Mouse (Mus musculus) R1 (cell line): ENCODE measurements around the gene Wars.

Source experiments
- DNase-seq: peaks from one replicate; pipeline ENCODE4 v3.0.0-alpha.2; 2018; ENCODE audit warnings: low read depth, low spot score

The Wars gene

DNA sequence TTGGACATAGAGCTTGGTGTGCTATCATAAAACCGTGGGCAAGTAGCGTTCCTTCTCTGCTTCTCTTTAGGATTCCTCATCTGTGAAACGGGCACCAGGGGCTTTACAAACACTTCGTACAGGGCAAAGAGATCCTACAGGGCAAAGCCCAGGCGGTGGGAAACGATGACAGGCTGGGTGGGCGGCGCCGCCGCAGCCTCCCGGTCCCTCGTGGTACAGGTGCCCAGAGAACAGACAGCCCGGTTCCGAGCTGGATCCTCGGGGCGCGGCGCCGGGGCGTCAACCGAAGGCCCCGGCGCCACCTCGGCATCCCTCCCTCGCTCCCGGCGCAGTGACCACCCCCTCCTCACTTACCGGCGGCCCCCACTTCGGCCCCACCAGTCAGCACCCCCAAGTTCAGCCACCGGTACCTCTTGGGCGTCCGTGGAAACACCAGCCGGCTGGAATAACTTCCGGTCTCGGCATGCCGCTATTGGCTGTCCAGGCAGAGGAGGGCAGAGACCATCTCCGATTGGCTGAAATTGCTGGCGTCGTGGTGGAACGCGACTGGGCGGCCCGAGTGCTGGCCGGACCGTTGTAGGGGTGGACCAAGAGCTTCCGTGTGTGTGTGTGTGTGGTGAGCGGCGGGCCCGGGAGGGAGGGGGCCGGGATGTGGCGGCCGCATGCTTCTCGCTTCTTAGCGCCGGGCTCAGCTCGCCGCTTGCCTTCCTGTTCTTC lies at the start of gene Wars:
Gene Wars, minus strand, starts transcription at position 460 of the 717 bp plus-strand sequence.
- DNase-seq: peak; percentile 97

DNA sequence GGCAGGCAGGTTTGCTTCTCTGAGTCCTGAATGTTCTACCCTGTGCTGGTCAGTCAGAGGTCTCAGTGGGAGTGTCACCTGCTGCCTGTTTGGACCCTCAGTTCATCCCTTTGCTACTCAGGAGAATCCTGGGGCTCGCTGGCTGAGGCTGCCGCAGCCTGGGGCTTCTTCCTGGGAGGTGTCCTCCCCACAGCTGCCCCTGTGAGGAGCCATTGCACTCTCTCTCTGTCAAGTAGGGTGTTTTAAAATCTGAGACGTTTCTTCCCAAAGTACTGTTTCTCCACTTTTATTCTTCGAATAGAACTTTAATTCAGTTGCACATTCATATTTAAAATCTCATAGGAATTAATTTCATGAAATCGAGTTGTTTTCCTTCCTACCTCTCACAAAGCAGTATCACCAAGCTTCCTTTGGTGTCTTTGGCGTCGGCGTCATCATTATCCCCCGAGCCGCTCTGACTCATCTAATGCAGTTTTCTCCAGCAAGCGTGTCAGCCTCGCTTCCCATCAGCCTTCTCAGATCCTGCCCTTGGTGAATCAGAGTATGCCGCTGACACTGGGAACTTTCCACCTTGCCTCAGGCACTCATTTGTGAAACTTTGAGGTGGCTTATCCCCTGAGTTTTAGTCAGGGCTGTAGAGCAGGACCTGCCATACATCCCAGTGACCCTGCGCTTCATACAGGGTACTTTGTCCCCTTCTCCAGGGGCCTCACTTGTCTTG lies 48.4 kb upstream of the Wars start:
- DNase-seq: no peak

DNA sequence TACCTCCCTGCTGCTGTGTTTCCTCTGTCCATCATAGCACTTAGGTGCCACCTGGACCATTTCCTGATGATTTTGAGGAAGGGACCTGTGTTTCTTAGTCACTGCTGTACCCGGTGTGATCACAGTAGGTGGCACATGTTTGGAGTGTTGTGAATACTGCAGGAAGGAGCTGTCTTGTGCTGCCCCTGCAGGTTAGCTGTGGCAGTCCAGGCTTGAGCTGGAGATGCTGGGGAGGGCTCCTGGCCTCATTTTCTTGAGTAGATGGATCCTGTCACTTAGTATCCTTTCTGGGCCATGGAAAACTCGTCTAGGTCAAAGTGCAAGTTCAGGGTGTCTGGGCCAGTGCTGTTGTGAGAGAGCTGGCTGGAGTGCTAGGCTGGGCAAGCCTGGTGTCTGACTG lies 47.3 kb upstream of the Wars start:
- no peak for DNase-seq

- no peak for DNase-seq
Measured at GRCm38 (mm10) chr12:108940255-108940654, 46.3 kb upstream of the Wars start.

DNA sequence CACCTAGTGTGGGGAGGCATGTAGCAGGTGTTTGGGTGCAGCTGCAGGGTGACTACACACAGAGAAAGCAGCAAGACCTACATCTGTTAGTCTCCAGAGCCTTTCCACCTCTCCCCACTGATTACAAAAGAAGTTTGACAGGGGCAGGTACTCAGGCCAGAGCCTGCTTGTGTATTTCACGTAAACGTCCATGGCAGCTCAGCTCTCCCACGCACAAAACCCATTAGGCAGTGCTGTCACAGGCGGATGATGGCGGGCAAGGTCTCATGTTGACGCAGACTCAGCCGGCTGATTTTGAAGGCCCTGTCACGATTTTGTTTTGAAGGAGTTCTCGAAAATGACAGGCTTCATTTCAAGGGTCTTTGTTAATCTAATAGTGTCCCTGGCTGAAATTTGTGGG lies 45.3 kb upstream of the Wars start:
- no peak for DNase-seq

GRCm38 (mm10) chr12:108938844-108939243 lies 44.9 kb upstream of the Wars start:
- no peak for DNase-seq

DNA sequence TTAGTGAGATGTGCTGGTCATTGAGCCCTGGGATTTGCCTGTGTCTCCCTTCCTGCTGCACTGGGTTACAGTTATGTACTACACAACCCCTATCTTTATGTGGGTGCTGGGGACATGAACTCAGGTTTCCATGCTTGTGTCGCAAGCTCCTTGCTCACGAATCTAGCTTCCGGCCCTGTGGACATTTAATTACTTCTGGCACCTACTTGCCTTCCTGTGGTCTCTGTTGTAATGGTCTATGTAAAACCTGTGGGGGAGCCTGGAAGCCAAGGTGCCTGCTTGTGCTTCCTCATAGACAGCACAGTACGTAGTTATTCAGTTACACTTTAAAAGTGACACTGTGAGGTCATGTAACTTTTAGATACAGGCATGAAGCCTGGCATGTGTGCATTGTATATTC lies 43.5 kb upstream of the Wars start:
- no peak for DNase-seq

- DNase-seq: no peak
Measured at GRCm38 (mm10) chr12:108936834-108937233, 42.9 kb upstream of the Wars start.

DNA sequence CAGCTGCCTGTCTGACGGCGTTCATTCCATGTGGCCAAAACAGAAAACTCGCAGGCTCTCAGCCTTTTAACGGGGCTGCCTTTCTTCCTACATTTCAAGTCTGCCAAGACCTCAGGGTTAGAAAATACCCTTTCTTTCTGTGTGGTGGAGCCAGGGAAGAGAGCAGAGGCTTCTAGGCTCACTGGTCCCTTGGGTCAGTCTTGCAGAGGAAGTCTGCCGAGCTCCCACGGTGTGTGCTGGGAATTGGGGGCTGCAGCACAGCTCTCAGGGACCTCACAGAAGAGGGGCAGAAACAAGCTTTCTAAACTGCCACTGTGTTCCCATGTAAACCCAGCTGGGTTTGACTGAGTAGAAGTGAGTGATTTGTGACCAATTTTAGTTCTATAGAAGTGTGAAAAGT lies 40.3 kb upstream of the Wars start:
- DNase-seq: no peak

DNA sequence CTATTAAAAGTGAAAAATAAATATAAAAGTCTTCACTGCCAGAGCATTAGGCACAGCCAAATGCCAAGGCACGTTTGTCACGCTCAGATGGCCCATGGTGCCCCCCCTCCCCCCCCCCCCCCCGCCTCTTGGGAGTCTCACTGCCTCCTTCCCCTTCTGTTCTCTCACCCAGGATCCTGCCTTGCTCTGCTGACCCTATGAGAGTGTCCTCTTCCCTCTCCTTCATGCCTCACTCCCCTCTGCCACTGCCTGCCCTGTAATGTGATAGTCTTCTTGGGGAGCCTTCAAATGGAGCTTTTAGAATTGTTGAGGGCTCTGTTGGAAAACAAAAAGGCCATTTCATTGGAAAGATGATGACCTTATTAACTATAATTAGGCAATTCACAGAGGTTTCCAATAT lies 38.1 kb upstream of the Wars start:
- DNase-seq: no peak

- DNase-seq: no peak
Measured at GRCm38 (mm10) chr12:108931341-108932053, 37.5 kb upstream of the Wars start.

DNA sequence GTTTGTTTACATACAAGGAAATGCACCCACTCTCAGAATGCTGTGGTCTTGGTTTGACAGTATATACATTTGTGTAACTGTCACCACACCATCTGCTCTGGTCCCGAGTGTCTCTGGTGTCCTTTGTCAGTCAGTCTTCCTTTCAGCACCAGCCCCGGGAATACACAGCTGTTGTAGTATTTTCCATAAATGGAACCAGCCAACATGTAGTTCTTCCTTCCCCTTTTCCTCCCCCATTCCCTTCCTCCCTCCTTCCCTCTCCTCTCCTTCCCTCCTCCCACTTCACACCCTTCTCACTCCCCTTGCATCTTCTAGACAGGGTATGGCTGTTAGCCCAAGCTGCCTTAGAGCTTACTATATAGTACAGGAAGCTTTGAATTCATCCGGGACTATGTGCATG lies 35.5 kb upstream of the Wars start:
- DNase-seq: no peak

GRCm38 (mm10) chr12:108928249-108928648 lies 34.3 kb upstream of the Wars start:
- DNase-seq: no peak

DNA sequence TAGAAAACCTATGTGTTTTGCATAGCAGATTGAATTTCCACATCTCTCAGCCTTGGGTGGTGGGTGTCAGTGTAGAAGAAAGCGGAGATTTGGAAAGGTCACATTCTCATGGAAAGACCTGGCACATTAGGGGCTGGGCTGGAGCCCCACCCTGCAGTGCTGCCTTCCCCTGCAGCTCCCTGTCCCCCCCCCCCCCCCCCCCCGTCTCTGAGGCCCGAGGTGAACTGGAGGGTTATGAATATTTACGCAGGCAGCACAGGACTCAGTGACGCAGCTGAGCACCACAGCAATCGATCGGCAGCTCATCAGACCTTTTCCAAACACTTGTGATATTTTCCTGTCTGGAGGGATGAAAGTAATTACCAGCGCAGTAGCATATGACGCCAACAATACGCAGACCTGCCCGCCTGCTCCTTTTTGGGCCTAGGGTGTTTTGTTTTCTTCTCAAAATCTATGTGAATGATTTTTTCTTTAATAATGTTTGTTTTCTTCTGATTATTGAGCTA lies 32.7 kb upstream of the Wars start:
- DNase-seq: no peak

- no peak for DNase-seq
Measured at GRCm38 (mm10) chr12:108918753-108919152, 24.8 kb upstream of the Wars start.

DNA sequence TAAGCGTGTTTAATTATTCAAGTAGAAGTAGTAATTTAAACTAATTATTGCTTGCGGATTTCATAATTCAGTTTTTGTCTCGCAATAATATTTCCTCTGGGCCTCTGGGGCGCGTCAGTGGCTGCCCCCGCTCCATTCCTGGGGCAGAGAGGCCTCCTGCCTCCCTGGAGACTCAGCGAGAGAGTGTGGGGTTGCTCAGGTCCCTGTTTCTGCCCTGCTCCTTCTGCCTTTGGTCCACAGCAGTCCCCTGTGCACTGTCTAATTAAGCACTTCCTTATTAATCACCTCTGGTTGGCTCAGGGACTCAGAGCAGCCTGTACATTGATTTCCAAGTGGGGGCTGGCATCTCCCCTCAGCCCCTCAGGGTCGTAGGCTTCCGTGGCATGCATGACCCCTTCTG lies 23.5 kb upstream of the Wars start:
- no peak for DNase-seq

GRCm38 (mm10) chr12:108916447-108917042 lies 22.6 kb upstream of the Wars start:
- DNase-seq: no peak

DNA sequence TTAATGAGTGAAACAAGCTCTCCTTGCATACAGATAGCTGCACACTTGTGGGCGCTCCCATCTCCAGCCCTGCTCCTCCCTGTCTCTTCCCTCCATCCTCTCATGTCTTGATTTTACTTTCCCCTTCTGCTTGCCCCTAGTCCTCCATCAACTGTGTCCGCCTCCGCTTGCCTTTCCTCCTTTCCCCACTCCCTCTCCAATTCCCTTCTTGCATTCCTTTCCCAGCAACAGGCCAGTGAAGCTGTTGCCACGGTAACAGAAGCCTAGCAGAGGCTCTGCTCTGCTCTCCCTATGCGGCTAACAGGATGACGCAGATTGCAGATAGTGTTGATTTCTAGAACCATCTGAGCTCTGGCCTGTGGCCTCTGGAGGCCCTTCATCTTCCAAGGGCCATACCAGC lies 21.9 kb upstream of the Wars start:
- DNase-seq: peak; percentile 66

DNA sequence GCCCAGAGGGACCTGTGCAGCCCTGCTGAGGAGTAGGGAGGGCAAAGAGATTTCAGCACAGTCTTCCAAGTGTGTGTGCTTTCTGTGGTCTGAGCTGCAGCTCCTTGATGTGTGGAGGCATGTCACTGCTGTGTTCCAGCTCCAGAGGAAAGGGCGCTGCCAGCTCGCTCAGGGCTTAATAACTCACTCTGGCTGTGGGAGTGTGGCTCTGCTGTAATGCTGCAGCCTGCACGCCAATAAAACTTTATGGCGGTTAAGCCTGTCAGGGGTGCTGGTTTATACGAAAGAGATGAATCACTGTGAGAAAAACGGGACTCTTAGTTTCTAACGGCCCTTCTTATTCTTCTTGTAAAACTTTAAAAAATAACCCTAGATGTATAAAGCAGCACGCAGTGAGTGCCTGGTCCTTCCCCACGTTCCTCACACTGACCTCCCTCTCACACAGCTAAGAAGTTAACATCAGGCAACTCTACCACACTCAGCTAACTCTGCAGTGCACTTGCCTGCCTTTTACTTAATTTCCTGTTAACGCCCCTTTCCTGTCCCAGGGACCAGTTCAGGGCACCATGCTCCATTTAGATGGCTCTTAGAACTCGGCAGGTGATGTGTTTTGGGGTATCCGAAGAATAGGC lies 20.9 kb upstream of the Wars start:
- DNase-seq: no peak

DNA sequence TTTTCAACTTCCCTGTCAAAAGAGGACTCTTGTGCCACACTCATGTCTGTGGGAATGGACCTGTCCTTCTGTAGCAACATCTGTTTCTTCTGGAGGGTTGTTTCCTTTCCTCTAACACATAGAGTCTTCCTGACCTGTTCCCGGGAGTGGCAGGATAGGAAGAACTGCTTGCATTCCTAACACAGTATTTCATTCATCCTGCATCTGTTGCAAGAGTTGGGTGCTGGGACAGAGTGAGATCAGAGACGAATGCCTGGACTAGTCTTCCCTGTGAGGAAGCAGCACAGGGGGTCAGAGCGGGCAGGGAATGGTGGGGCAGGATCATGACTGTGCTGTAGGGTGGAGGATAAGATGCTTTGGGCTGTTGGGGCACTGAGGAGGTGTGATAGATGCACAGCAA lies 20.2 kb upstream of the Wars start:
- no peak for DNase-seq

DNA sequence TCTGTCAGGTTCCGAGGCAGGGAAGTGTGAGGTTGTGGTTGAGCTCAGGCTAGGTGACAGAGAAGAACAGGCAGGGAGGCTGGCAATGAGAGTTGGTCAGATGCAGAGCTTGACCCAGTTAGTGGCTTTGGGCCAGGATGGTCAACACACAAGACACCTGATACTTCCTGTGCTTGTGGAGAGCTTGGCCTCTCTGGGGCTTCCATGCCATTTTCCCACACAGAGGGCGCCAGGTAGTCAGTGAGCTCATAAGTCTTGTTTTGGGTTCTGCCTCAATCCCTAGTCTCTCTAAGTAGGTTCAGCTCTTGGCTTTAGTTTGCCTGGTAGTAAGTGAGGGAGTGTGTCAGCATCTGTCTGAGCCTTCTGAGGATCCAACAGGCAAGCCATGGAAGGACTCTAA lies 18.5 kb upstream of the Wars start:
- DNase-seq: no peak
